Mouse (Mus musculus) right cerebral cortex, postnatal 14 days (tissue): ENCODE results near the gene Zfp658.

Experiments used
- DNase-seq: peaks from one replicate; pipeline ENCODE4 v3.0.0; 2022

Zfp658 gene

GRCm38 (mm10) chr7:43562006-43562633, at the start of gene Zfp658:
TSS of gene Zfp658 (plus strand) at chr7:43562256.
- peak; percentile 87 for DNase-seq

- DNase-seq, result no peak
These were observed 49.5 kb upstream of the Zfp658 start for GRCm38 (mm10) chr7:43512519-43512918.

GRCm38 (mm10) chr7:43515076-43515475, 47.0 kb upstream of the Zfp658 start:
- DNase-seq, result no peak

GRCm38 (mm10) chr7:43518341-43518740, 43.7 kb upstream of the Zfp658 start:
- no peak for DNase-seq

GRCm38 (mm10) chr7:43522776-43523175, 39.3 kb upstream of the Zfp658 start:
- DNase-seq, result no peak

GRCm38 (mm10) chr7:43525313-43525712, 36.7 kb upstream of the Zfp658 start:
- no peak for DNase-seq

GRCm38 (mm10) chr7:43530216-43530785, 31.8 kb upstream of the Zfp658 start:
- no peak for DNase-seq

GRCm38 (mm10) chr7:43532936-43533505, 29.0 kb upstream of the Zfp658 start:
- DNase-seq, result no peak

- no peak for DNase-seq
These were observed 23.5 kb upstream of the Zfp658 start for GRCm38 (mm10) chr7:43538524-43538923.

GRCm38 (mm10) chr7:43544225-43544977, 17.7 kb upstream of the Zfp658 start, which contains the start of gene Cd33:
TSS of gene Cd33 (minus strand) at chr7:43544428.
- no peak for DNase-seq

- no peak for DNase-seq
These were observed 16.2 kb upstream of the Zfp658 start for GRCm38 (mm10) chr7:43545656-43546545.

- no peak for DNase-seq
These were observed 14.4 kb upstream of the Zfp658 start for GRCm38 (mm10) chr7:43547666-43548065.

- no peak for DNase-seq
These were observed 13.8 kb upstream of the Zfp658 start for GRCm38 (mm10) chr7:43548206-43548605.

- DNase-seq, result no peak
These were observed 8.9 kb upstream of the Zfp658 start for GRCm38 (mm10) chr7:43553153-43553552.

GRCm38 (mm10) chr7:43554550-43554949, 7.5 kb upstream of the Zfp658 start:
- no peak for DNase-seq

GRCm38 (mm10) chr7:43555351-43555750, 6.7 kb upstream of the Zfp658 start:
- no peak for DNase-seq

- DNase-seq, result no peak
These were observed 5.2 kb upstream of the Zfp658 start for GRCm38 (mm10) chr7:43556901-43557300.

- no peak for DNase-seq
These were observed 605 bp downstream of the Zfp658 start for GRCm38 (mm10) chr7:43562651-43563070.

GRCm38 (mm10) chr7:43563300-43563699, 1.2 kb downstream of the Zfp658 start:
- no peak for DNase-seq

- DNase-seq, result no peak
These were observed 9.2 kb downstream of the Zfp658 start for GRCm38 (mm10) chr7:43571216-43571615.

GRCm38 (mm10) chr7:43579440-43580171, 17.6 kb downstream of the Zfp658 start, which contains the start of gene Zfp719:
TSS of gene Zfp719 (plus strand) at chr7:43579610.
- peak; percentile 90 for DNase-seq

- peak; percentile 21 for DNase-seq
These were observed 18.5 kb downstream of the Zfp658 start for GRCm38 (mm10) chr7:43580526-43580925.
